Mouse (Mus musculus): ENCODE results near the gene Fam193b. TPM values are rescaled to one million over a fixed set of nuclear protein-coding genes. Genes with fewer than 3 reads are reported as not detected.

Gene Fam193b
- polyA plus RNA-seq, 1 experiment from 2014 or later: 40.3 TPM

Small RNA genes within 50 kb of the gene (microRNA-seq; reads per million reads assigned to microRNA genes)
- gene Mir6945: 2.2 reads per million, percentile 7 among the genes with 10 or more reads in this experiment

Other genes starting within 250 kb of the Fam193b start
- 83.7 and 87.6 TPM in 2 replicates for gene Rab24, start 249.2 kb downstream of the Fam193b start, polyA plus RNA-seq (2015; fragmentation: Nextera tagmentation; extraction: Ambion mirVana)
- gene Mxd3, start 241.3 kb downstream of the Fam193b start, polyA plus RNA-seq (2015; fragmentation: Nextera tagmentation; extraction: Ambion mirVana): 47.2 and 47.5 TPM in 2 replicates
- gene Lman2, start 208.3 kb downstream of the Fam193b start, polyA plus RNA-seq (2015; fragmentation: Nextera tagmentation; extraction: Ambion mirVana): 111 and 112 TPM in 2 replicates
- gene Rgs14, start 201.4 kb downstream of the Fam193b start, polyA plus RNA-seq (2015; fragmentation: Nextera tagmentation; extraction: Ambion mirVana): 1.2 and 1.3 TPM in 2 replicates
- gene Slc34a1, start 172.9 kb downstream of the Fam193b start, polyA plus RNA-seq (2015; fragmentation: Nextera tagmentation; extraction: Ambion mirVana): 0.17 TPM in 1 of 2 replicates, not detected in the other
- not detected in 2 replicates for gene Pfn3, start 155.9 kb downstream of the Fam193b start, polyA plus RNA-seq (2015; fragmentation: Nextera tagmentation; extraction: Ambion mirVana)
- 0.10 and 0.65 TPM in 2 replicates for gene F12, start 144.3 kb downstream of the Fam193b start, polyA plus RNA-seq (2015; fragmentation: Nextera tagmentation; extraction: Ambion mirVana)
- gene Grk6, start 126.0 kb downstream of the Fam193b start, polyA plus RNA-seq (2015; fragmentation: Nextera tagmentation; extraction: Ambion mirVana): 45.1 and 45.7 TPM in 2 replicates
- gene Prr7, start 106.9 kb downstream of the Fam193b start, polyA plus RNA-seq (2015; fragmentation: Nextera tagmentation; extraction: Ambion mirVana): 0.29 and 0.39 TPM in 2 replicates
- 124 and 132 TPM in 2 replicates for gene Dbn1, start 83.0 kb downstream of the Fam193b start, polyA plus RNA-seq (2015; fragmentation: Nextera tagmentation; extraction: Ambion mirVana)
- gene Pdlim7, start 57.4 kb downstream of the Fam193b start, polyA plus RNA-seq (2015; fragmentation: Nextera tagmentation; extraction: Ambion mirVana): 169 and 176 TPM in 2 replicates
- 2.7 and 3.1 TPM in 2 replicates for gene Dok3, start 41.8 kb downstream of the Fam193b start, polyA plus RNA-seq (2015; fragmentation: Nextera tagmentation; extraction: Ambion mirVana)
- 65.7 and 67.2 TPM in 2 replicates for gene Ddx41, start 34.5 kb downstream of the Fam193b start, polyA plus RNA-seq (2015; fragmentation: Nextera tagmentation; extraction: Ambion mirVana)
- gene Tmed9, start 2.6 kb upstream of the Fam193b start, polyA plus RNA-seq (2015; fragmentation: Nextera tagmentation; extraction: Ambion mirVana): 179 and 184 TPM in 2 replicates
- gene B4galt7, start 28.8 kb upstream of the Fam193b start, polyA plus RNA-seq (2015; fragmentation: Nextera tagmentation; extraction: Ambion mirVana): 25.1 and 29.1 TPM in 2 replicates
- 53.1 and 58.4 TPM in 2 replicates for gene Caml, start 51.9 kb upstream of the Fam193b start, polyA plus RNA-seq (2015; fragmentation: Nextera tagmentation; extraction: Ambion mirVana)
- 29.0 and 31.6 TPM in 2 replicates for gene Ddx46, start 63.9 kb upstream of the Fam193b start, polyA plus RNA-seq (2015; fragmentation: Nextera tagmentation; extraction: Ambion mirVana)
- gene B230219D22Rik, start 122.0 kb upstream of the Fam193b start, polyA plus RNA-seq (2015; fragmentation: Nextera tagmentation; extraction: Ambion mirVana): 59.3 and 64.9 TPM in 2 replicates
- gene Txndc15, start 143.5 kb upstream of the Fam193b start, polyA plus RNA-seq (2015; fragmentation: Nextera tagmentation; extraction: Ambion mirVana): 93.0 TPM in 2 replicates
- 57.9 and 60.5 TPM in 2 replicates for gene Pcbd2, start 156.2 kb upstream of the Fam193b start, polyA plus RNA-seq (2015; fragmentation: Nextera tagmentation; extraction: Ambion mirVana)
- not detected in 2 replicates for gene Catsper3, start 213.4 kb upstream of the Fam193b start, polyA plus RNA-seq (2015; fragmentation: Nextera tagmentation; extraction: Ambion mirVana)